ENCODE assay signal across 17 mouse cellular contexts in the genomic region with DNA sequence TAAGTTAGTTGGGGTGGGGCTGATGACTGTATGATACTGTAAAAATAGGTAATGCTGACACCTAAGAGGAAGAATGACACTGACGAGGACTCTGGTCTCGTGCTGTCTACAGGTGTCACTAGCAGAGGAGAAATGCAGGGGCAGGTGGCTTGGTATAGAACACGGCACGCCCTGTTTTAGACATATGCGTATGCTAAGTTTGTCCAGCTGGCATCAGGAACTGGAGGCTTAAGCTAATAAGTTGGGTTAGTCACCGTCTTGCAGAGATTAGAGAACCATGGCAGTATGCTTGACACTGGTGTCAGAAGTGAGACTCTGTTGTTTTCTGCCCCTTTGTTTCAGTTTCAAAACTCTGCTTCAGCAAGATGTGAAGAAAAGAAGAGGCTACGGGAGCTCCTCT. TPM values are rescaled to one million over a fixed set of nuclear protein-coding genes. Genes with fewer than 3 reads are reported as not detected.
"Had no signal": no experiment of that assay in that cellular context is flagged by ENCODE, and none has a peak within 500 bp of the region (broad histone marks: within the 10 kb centered on the region; RNA-seq: fewer than 3 reads in every experiment).

No protein-coding gene starts in this region.

- H3K27me3 ChIP-seq: neural tube, embryonic 12.5 days; neural tube, embryonic 13.5 days; neural tube, embryonic 15.5 days; stomach, embryonic 15.5 days had no signal

- H3K4me2 ChIP-seq: neural tube, embryonic 12.5 days; neural tube, embryonic 13.5 days; neural tube, embryonic 15.5 days; stomach, embryonic 15.5 days had no signal

- DNase-seq: retina, postnatal 1 day; right cerebral cortex, adult 18-20 months; right cerebral cortex, postnatal 14 days; right cerebral cortex, postnatal 25 days; right cerebral cortex, postnatal 4 days; spleen, adult 18-20 months; thymus, adult 18-20 months; thymus, adult 2 months; thymus, postnatal 14 days; thymus, postnatal 25 days; thymus, postnatal 36 days; thymus, postnatal 4 days had no signal

- H3K27ac ChIP-seq: neural tube, embryonic 12.5 days; neural tube, embryonic 13.5 days; neural tube, embryonic 15.5 days; stomach, embryonic 15.5 days had no signal

- H3K9me3 ChIP-seq: neural tube, embryonic 12.5 days; neural tube, embryonic 13.5 days; neural tube, embryonic 15.5 days; stomach, embryonic 15.5 days had no signal

- H3K4me3 ChIP-seq: neural tube, embryonic 12.5 days; neural tube, embryonic 13.5 days; neural tube, embryonic 15.5 days; stomach, embryonic 15.5 days had no signal

- H3K9ac ChIP-seq: neural tube, embryonic 12.5 days; neural tube, embryonic 13.5 days; neural tube, embryonic 15.5 days; stomach, embryonic 15.5 days had no signal

RNA-seq across cellular contexts. Expression of a gene that starts 37.2 kb away (rescaled TPM):
- total RNA-seq: neutrophil, adult 5-6 weeks had no signal
